Mouse (Mus musculus): ENCODE measurements around the gene Cfap61.

The Cfap61 gene

DNA sequence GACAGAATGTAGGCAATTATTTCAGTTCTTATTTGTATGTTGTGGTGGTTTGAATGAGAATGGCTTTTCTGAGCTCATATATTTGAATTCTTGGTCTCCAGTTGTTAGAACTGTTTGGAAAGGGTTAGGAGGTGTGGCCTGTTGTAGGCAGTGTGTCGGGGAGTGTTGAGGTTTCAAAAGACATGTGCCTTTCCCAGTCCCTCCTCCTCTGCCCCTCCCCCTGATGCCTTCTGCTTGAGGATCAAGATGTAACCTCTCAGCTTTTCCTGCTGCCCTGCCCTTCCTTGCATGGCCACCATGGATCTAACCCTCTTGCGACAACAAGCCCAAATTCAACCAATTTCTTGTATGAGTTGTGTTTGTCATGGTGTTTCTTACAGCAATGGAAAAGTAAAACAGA, 53.2 kb downstream of the Cfap61 start:
- in situ Hi-C loops (cut with MboI; ENCODE audit: low pct_unique_long_range_greater_than_20kb in 1 of 2, low sequenced_read_pairs in 2 of 2, unreplicated experiment in 1 of 2): no loop called here

DNA sequence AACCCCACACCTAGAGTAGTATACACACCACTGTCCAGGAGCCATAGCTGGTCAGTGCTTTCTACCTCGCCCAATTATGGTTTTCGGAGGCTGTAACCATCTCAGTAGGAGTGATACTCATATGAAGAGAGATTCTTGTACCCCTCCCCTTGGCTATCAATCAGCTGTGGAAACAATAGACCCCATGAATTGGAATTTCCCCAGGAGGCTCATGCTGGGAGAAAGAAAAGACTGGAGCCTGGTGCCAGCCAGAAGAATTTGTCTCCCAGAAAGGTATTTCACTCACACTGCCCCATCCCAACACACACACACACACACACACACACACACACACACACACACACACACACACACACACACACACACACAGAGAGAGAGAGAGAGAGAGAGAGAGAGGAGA, 55.9 kb downstream of the Cfap61 start:
- in situ Hi-C loops (cut with MboI; ENCODE audit: low pct_unique_long_range_greater_than_20kb in 1 of 2, low sequenced_read_pairs in 2 of 2, unreplicated experiment in 1 of 2): no loop called here

DNA sequence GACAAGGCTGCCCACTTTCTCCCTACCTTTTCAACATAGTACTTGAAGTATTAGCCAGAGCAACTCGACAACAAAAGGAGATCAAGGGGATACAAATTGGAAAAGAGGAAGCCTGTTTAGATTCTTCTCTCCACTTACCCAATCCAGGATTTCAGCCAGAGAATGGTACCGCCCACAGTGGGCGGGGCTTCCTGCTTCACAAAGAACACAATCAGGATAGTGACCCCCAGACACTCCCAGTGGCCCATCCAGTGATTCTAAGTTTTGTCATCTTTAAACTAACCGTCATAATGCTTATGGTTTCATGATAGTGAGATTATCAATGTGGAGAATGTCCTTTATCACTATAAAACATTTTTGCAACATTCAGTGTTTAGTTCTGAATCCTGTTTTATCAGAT, 61.9 kb downstream of the Cfap61 start:
- in situ Hi-C loops (cut with MboI; ENCODE audit: low pct_unique_long_range_greater_than_20kb in 1 of 2, low sequenced_read_pairs in 2 of 2, unreplicated experiment in 1 of 2): no loop called here

DNA sequence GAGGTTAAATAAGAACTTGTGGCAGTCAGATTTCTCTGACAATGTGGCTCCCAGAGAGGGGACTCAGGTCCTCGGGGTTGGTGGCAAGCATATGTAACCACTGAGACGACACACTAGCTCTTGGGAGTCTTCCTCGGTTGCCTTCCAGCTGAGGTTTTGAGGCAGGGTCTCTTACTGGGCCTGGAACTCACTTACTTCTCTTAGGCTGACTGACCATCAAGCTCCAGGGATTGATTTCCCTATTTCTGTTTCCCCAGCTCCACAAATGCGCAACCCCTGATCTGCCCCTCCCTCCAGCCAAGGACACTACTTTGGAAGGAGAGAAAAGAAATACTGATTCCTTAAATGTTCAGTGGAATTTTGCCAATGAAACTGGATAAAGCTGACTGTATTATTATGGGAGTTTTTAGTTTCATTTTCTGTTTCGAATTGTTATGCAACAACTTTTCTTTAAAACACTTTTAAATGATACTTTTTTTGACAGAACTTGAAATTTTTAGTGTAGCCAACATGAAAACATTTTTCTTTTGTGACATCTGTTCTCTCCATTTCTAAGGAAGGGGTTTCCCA, 63.5 kb downstream of the Cfap61 start:
- in situ Hi-C loops (cut with MboI; ENCODE audit: low pct_unique_long_range_greater_than_20kb in 1 of 2, low sequenced_read_pairs in 2 of 2, unreplicated experiment in 1 of 2): no loop called here

DNA sequence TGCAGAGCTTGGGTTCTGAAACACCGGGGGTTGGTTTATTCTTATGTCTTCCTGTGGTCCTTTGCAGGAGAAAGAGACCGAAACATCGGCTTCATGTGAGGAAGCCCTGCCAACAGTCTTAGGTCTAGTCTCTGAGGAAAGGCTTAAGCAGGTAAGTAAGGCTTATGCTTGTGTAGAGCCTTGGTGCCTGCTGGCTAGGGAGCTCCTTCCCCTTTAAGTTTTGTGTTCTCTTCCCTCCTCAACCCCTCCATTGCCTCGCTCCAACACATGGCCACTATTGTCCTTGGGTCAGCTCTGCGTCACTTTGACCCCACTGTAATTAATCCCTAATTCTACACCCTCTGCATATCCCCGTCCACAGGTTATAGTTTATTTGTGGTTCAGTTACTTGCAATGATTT, 74.2 kb downstream of the Cfap61 start:
- in situ Hi-C loops (cut with MboI; ENCODE audit: low pct_unique_long_range_greater_than_20kb in 1 of 2, low sequenced_read_pairs in 2 of 2, unreplicated experiment in 1 of 2): no loop called here

DNA sequence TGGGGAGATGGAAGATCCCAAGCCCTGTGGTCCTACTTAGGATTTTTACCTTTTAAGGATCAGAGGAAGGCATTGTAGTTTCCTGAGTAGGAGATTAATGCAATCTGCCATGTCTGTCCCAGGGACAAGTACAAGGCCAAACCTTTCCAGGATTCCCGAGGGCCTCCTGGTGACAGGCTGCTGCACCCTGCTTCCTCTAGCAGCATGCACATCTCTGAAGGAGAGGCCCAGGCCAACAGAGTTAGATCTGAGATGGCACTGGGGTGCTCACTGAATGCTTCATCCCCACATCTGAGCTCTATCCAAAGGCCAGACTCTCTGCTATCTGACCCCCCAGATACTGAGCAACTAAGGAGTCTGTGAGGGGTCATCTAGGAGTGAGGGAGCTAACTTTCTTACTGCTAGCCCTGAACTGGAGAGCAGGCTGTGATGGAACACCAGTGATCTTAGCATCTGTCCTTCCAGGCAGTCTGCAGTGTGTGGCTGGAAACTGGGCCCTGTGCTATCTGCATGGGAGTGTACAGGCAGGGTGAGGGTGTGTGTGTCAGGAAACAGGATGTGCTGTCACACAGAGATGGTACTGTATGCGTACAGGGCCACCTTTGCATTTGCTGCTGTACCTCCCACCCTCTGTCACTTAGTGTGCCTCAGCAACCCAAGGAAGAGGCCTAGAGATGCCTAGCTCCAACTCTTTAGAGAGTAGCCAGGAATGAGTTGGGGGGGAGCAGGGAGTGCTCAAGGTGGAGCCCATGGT, 75.2 kb downstream of the Cfap61 start:
- in situ Hi-C loops (cut with MboI; ENCODE audit: low pct_unique_long_range_greater_than_20kb in 1 of 2, low sequenced_read_pairs in 2 of 2, unreplicated experiment in 1 of 2): no loop called here

DNA sequence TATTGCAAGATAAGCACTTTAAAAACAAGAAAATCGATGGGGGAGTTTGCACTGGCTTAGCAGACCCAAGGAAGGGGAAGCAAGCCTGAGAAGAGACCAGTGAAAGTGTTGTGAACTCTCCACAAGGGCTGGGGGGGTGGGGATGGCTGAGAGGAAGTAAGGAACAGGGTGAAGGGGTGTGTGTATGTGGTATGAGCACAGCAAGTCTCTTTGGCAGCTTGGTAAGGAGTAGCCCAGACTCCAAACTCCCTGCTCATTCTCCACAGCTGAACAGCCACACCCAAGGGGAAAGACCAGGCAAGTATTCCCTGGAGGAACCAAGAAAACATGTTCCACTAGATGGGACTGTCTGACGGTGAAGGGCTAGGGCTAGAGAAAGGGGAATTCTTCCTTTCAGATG, 76.2 kb downstream of the Cfap61 start:
- in situ Hi-C loops (cut with MboI; ENCODE audit: low pct_unique_long_range_greater_than_20kb in 1 of 2, low sequenced_read_pairs in 2 of 2, unreplicated experiment in 1 of 2): no loop called here

DNA sequence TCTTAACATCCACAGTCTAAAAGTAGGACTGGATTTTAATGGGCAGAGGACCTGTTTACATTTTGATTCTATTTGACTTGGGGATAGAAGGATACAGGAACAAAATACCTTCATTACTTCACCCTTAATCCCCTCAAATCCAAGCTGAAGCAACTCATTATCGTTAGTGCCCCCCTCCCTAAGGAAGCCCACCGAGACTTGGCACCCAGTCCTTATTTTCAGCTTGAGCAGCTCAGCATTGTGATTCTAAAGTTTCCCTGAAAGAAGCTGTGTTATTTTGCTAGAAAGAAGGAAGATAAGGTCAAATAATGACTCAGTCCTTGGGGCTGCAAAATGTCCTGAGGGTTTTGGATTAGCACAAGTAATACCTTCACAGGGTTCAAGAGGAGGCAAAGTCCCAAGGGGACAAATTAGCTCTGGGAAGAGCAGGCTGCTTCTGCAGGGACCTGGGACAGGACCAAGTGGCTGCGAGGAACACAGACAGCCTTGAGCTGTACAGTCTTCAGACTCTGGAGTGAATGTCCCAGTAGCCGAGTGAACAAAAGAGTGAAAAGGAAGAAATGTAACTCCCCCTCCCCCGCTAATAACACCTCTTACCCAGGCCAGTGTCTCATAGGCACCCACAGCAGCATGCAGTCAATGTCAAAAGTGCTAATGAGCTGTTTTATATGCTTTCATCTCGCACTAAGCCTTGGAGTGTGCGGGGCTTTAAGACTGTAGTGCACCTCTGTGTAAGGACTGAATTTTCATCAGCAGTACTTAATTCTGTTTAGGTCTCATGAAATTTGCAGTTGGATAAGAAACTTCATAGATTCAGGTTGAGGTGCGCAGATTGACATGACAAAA, 81.0 kb downstream of the Cfap61 start:
- in situ Hi-C loops (cut with MboI; ENCODE audit: low pct_unique_long_range_greater_than_20kb in 1 of 2, low sequenced_read_pairs in 2 of 2, unreplicated experiment in 1 of 2): no loop called here

DNA sequence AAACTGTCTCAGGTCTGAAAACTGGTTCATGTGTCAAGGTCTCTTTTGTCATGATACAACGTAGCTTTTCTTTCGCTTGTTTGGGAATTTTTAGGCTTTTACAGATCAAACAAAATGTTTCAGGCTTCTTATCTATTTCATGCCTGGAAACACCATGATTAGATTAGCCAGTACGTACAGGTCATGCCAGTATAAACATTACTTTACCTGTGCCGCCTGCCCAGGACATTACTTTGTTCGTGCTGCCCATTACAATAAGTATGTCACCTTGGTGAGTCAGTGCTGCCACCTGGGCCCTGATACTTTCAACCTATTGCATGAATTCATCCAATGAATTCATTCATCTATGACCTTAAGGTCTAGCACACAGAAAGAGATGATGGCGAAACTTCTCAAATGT, 88.3 kb downstream of the Cfap61 start:
- in situ Hi-C loops (cut with MboI; ENCODE audit: low pct_unique_long_range_greater_than_20kb in 1 of 2, low sequenced_read_pairs in 2 of 2, unreplicated experiment in 1 of 2): no loop called here

DNA sequence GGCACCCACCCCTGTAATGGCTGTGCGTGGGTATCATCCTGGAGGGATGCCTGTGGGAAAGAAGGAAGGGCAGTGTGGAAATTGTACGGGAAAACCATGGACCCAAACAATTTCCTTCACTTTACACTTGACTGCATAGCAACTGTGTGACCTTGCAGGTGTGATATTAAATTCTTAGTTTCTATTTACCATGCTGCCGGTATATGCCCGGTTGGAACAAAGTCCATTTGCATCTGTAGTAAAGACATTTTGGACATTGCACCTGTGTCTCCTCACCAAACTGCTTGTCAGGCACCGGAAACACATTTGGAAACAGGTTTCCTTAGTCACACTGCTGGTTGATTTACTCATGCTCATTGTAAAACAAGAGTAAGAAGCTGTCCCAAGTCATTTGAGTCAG, 109.1 kb downstream of the Cfap61 start:
- in situ Hi-C loops (cut with MboI; ENCODE audit: low pct_unique_long_range_greater_than_20kb in 1 of 2, low sequenced_read_pairs in 2 of 2, unreplicated experiment in 1 of 2): no loop called here

DNA sequence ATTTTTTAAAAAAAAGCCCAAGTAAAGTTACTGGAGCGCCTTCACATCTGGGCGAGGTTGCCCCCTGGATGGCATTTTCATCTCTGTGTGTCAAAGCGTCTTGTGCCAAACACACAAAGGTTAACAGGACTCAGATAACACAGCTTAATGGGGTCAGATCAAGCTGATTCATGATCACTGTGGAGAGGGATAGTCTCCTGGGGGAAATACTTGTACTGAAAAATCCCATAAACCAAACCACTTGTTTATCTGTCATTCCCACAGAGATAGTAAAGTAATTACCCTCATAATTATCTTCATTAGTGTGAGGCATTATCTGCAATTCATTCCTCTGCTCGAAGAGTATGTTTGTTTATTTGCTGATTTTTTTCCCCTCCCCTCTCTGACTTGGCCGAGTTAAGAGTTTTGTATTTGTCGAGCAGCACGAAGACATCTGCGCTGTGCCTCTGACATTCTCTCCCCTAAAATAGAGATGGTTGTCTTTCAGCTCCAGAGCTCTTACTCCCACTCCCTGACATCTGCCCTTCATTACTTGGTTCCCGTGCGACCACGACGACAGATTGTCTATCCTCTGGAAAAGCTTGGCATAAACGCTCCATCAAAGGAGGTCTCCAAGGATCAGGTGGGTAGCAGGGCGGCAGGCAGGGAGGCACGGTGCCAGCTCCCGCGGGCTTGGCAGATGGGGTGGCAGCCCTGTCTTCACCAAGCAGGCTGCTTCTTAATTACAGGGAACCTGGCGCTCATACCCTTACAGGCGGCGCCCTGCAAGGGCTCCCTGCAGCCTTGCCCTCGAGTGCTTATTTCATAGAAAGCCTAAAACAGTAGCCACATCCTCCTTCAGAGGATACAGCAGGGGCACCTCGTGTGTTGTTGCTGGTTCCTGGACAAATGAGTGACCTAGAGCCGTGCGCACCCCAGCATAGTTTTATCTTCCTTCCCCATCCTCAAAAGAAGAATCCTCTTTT, 110.6 kb downstream of the Cfap61 start:
- in situ Hi-C loops (cut with MboI; ENCODE audit: low pct_unique_long_range_greater_than_20kb in 1 of 2, low sequenced_read_pairs in 2 of 2, unreplicated experiment in 1 of 2): no loop called here

DNA sequence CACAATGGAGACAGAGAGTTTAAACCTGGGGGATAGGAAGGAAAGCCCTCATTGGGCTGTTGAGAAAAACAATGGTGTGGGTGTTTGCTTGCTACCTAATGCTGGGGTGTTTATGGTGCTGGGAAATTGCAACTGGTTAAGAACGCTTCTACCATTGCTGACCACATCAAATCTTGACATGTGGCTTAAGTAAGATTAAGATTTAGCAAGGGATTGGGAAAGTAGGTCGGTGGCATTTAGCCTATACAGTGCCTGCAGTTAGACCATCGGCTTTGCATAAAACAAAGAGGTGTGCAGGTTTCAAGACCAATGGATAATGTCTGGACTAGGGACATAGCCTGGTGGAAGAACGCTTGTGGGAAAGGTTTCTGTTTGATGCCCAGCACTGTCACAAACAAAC, 113.1 kb downstream of the Cfap61 start:
- in situ Hi-C loops (cut with MboI; ENCODE audit: low pct_unique_long_range_greater_than_20kb in 1 of 2, low sequenced_read_pairs in 2 of 2, unreplicated experiment in 1 of 2): no loop called here

DNA sequence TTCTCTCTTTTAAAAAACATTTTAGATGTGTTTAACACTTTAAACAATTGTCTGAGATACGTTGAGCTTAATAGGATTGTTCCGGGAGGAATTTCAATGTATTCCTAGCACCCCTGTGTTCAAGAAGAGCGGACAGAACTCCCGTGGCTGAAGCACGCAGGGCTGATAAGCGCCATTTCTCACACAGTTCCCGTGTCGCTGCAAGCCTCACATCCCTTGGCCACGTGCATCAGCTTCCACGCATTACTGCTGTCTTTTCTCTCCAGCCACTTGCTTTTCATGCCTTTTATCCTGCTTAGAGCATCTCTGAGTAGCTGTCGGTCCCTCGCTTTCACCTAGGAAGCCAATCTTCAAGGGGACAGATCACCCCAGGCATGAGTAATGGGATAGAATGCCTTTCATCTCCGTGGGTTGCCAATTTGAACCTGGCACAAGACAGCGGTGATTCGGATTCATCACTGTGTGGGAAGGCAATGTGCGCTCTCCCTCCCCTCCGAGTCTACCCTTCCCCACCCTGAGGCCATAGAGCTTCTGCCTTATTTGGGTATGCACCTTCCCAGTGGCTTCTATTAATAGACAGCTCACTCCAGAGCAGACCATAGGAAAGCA, 113.7 kb downstream of the Cfap61 start:
- in situ Hi-C loops (cut with MboI; ENCODE audit: low pct_unique_long_range_greater_than_20kb in 1 of 2, low sequenced_read_pairs in 2 of 2, unreplicated experiment in 1 of 2): no loop called here

DNA sequence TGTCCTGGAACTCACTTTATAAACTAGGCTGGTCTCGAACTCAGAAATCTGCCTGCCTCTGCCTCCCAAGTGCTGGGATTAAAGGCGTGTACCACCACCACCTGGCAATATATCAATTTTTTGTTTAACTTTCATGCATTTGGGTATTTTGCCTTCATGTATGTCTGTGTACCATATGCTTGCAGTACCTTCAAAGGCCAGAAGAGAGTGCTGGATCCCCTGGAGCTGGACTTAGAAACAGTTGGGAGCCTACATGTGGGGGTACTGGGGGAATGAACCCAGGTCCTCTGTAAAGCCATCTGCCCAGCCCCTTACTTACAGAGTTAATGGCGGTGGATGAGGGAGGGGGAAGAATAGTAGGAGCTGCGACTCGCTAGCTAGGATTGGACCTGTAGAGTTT, 114.8 kb downstream of the Cfap61 start:
- in situ Hi-C loops (cut with MboI; ENCODE audit: low pct_unique_long_range_greater_than_20kb in 1 of 2, low sequenced_read_pairs in 2 of 2, unreplicated experiment in 1 of 2): no loop called here

DNA sequence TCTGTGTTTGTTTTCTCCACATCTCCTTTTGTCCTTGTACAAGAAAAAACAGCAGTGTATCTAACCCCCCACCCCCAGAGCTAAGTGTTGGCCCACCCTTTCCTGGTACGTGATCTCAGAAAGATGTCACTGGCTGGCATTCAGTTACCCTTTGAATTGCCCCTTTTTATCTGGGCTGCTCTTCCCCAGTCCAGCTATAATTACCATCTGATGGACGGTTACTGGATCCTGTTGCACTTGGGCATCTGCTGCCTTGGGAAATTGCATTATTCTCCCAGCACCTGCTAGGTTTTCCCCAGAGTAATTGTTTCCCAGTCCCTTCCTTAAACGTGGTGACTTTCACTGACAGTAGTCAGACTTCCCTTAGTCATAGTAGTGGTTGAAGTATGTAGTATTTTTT, 115.5 kb downstream of the Cfap61 start:
- in situ Hi-C loops (cut with MboI; ENCODE audit: low pct_unique_long_range_greater_than_20kb in 1 of 2, low sequenced_read_pairs in 2 of 2, unreplicated experiment in 1 of 2): no loop called here

DNA sequence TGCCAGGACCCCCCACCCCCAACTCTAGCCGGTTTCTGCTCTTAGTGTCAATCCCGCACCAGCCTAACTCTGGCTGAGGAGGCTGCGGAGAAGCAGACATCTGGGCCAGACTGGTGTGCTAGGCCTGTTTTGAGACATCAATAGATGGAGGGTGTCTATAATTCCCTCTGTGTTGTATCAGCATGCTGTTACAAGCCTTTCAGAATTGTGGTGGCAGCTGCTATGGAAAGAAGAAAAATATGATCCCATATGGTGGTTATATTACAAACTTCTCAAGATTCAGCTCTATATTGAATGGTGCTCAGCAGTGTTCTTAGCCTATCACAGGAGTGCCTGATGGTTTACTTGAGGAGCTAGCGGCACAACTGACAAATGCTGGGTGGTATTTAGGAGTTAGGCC, 116.8 kb downstream of the Cfap61 start:
- in situ Hi-C loops (cut with MboI; ENCODE audit: low pct_unique_long_range_greater_than_20kb in 1 of 2, low sequenced_read_pairs in 2 of 2, unreplicated experiment in 1 of 2): no loop called here

DNA sequence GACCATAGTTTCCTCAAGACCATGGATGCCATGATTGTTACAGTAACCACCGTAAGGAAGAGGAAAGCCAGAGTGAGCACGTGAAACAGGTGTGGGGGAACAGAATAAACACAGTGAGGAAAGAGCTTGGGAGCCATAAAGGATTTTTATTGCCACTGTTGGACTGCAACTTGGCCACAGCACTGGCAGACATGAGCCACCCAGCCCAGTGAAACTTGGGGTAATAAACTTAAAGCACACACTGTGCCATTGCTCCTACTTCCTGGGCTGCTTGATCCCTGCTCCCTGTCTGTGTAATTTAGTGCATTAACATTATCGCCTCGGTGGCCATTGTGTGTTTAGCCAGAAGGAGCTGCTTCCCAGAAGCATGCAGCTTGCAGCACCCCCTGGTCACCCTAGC, 122.5 kb downstream of the Cfap61 start:
- in situ Hi-C loops (cut with MboI; ENCODE audit: low pct_unique_long_range_greater_than_20kb in 1 of 2, low sequenced_read_pairs in 2 of 2, unreplicated experiment in 1 of 2): no loop called here

DNA sequence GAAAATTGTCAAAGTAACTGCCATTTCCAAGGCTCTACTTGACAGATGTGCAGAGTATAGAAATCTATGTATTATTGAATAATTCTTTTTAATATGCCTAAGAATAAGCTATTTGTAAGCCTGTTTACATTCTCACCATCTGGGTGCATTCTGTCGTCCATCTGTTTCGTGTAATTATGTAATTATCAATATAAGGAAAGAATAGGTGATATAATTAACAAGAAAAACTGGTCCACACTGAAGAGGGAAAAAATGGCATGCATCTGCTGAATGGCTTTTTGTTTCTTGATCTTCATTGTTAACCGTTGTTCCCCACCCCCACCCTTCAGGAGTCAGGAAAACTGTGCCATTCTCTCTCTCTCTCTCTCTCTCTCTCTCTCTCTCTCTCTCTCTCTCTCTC, 124.2 kb downstream of the Cfap61 start:
- in situ Hi-C loops (cut with MboI; ENCODE audit: low pct_unique_long_range_greater_than_20kb in 1 of 2, low sequenced_read_pairs in 2 of 2, unreplicated experiment in 1 of 2): no loop called here
